Mouse (Mus musculus) adrenal gland, adult 2 months (tissue): ENCODE measurements around the gene Abcc5. TPM values are rescaled to one million over a fixed set of nuclear protein-coding genes. Genes with fewer than 3 reads are reported as not detected.
A peak's percentile ranks its signal among the peaks of the same experiment; 100 is the strongest.
"Not testable (repeated sequence)": the region's sequence is repeated elsewhere in the genome, so short reads cannot be mapped to it uniquely, and the experiment has no call there.

Source experiments
- DNase-seq: peaks from one replicate; pipeline ENCODE4 v3.0.0; 2021
- polyA plus RNA-seq: library from polyadenylated mRNA; depleted of rRNA; stranded (reverse); fragments of >200 nt; gene quantifications from 2 replicates; pipeline ENCODE4 v1.2.3, GENCODE M21; 2012
- total RNA-seq, 2 experiments: library from RNA; stranded (reverse); gene quantifications; 2 replicates each; pipeline ENCODE4 v1.2.3; 2021

The Abcc5 gene
- total and polyA plus RNA-seq, 3 experiments: 51.2 to 66.4 (median 62.3) TPM

DNA sequence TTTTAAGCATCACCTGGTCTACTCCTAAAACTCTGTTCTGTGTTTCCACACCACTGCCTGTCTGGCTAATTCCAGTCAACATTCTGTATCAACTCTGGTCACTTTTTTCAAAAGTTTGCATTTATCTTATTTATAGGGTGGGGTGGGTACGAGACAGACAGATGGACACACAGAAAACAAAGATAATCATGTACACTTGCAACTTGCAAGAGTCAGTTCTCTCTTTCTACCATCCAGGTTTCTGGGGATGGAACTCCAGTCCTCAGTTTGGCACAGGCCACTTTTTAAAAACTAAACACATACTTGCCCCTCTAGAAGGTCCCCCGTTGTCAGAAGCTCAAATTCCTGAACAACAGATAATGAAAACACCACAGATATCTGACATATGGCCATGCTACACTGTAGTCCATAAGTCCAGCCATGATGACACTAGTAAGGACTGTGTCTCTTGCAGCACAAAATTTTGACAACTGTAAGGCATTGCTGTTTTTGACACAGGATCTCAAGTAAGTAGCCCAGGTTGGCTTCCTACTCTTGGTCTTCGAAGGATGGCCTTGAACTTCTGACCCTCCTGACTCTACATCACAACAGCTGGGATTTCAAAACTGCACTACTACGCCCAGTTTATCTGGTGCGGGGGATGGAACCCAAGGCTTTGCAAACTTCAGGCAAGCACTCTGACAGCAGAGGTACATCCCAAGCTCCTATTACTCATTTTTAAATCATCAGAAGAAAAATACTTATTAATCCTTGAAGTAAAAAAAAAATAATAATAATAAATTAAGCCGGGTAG is 3.1 kb downstream of the Abcc5 start:
- no peak for DNase-seq

DNA sequence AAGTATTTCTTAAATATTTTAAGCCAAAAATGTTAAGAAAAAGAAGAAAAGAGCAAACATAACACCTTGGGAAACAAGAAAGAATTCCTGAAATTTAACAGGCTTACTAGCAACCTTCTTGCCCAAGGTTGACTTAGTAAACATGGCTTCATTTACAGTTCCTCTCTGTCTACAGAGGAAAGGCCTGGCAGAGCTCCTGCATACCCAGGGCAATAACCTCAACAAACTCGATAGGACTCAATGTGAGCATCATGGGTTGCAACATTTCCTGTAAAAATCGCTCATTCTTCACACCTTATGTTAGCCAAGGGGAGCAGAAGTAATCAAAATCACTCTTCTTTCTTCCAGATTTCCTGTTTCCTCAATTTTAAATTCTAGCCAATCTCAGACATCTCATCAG is 8.1 kb downstream of the Abcc5 start:
- DNase-seq: no peak

- DNase-seq: no peak
Observed at GRCm38 (mm10) chr16:20416262-20416661, 9.9 kb downstream of the Abcc5 start.

DNA sequence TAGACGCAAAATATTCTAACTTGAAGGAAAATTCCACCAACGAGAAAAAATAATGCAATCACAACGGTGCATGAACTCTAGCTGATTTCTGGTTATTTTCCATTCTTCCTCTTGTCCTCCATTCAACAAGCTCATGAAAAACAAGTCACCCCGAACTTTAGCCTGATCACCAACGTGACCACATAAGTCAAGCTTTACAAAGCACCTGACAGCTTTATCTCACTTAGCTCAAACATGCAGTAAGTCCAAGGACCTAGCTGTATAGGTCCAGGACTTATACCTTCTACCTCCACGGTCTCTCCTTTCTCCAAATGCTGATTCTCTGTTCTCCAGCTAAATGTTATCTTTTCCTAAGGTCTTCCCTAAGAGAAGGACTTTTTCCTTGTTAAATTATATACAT is 10.4 kb downstream of the Abcc5 start:
- DNase-seq: no peak

GRCm38 (mm10) chr16:20415211-20415610 is 11.0 kb downstream of the Abcc5 start:
- DNase-seq: peak; percentile 72

DNA sequence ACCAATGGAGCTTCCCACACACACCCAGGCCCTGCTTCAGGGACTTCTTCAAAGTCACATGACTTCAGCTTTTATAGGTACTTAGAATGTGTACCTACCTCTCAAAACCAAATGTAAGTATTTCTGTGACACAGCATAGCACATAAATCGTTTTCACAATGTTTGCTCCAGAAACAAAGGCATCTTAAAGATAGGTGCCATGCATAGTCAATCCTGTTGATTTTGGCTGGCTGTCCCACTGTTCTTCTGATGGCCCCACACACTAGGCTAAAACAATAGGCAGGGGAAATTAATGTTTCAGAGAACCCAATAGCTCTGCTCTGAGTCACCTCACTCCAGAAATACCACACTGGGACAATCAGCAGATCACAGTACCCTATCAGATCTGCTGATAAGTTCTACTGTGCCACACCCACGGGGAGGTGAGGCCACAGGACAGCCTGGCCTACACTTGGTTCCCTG is 12.3 kb downstream of the Abcc5 start:
- DNase-seq: peak; percentile 49

DNA sequence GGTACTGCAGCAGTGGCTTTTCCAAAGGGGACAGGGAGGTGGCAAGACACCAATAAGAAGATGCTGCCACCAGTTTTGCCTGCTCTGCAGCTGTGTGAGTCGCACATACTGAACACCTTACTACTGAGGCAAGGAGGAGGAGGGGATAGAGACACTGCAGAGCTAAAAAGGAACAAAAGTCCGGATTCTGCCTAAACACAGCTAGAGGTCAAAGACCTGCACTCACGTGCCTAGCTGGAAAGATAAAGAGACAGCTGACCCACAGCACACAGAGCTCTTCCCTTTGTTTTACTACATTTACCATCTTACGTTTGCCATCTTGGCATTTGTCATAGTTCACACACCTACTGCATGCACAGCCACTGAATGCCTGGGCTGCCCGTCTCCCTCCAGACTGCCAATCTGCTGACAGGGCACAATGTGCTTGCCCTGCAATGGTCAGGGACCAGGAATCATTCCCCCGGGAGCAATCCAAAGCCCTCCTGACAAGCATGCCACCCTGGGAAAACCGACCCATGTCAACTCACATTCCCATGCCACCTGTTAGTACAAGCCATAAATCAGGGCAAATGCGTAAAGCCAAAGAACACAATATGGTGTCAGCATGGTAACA is 14.1 kb downstream of the Abcc5 start:
- DNase-seq: peak; percentile 12

DNA sequence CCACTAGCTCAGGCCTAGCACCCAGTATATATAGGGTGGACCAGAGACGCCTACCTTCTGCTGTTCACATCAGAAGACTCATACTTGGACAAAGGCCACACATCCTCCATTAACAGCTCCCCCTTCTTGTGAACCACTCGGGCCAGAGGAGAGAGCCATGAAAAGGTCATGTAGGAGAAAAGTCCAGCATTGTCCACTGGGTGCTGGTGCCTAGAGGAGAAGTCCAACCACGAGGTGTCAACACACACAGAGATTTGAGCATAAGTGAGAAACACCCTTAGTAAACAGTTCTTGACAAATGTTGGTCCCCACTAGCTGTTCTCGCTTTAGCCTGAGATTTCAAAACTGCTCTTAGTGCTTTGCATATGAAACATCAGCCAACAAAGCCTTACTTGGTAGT is 20.9 kb downstream of the Abcc5 start:
- DNase-seq: no peak

- no peak for DNase-seq
Observed at GRCm38 (mm10) chr16:20403327-20403726, 22.9 kb downstream of the Abcc5 start.

GRCm38 (mm10) chr16:20401592-20401991 is 24.6 kb downstream of the Abcc5 start:
- DNase-seq: peak; percentile 33

- DNase-seq: no peak
Observed at GRCm38 (mm10) chr16:20400707-20401591, 25.2 kb downstream of the Abcc5 start.

- no peak for DNase-seq
Observed at GRCm38 (mm10) chr16:20396851-20397250, 29.3 kb downstream of the Abcc5 start.

DNA sequence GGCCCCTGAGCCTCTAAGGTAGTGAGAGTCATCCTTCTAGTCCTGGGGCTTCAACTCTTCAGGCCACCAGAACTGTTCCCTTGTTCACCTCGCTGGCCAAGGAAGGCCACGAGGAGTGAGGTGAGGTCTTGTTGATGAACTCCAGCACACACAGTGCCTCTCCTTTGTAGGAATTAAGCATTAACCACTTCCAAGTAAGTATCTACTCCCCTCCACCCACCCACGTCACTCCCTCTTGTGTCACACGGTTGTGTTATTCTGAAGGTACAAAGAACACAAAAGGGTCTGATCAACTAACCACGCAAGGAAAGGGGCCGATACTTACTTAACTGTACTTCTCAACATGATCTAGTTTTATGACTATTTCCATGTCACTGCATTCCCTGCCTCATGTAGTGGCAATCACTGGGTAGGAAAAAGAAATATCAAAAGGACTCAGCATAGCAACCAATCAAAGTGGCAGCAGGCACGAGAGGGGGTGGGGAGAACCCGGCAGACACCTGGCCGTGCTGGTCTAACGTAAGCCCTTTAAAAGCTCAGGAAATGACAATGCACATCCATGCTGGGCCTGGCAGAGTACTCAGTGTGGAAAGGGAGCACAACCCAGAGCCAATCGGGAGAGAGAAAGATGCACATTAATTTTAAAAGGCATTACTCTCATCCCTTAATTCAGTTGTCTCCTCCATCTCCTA is 30.8 kb downstream of the Abcc5 start:
- DNase-seq: no peak

DNA sequence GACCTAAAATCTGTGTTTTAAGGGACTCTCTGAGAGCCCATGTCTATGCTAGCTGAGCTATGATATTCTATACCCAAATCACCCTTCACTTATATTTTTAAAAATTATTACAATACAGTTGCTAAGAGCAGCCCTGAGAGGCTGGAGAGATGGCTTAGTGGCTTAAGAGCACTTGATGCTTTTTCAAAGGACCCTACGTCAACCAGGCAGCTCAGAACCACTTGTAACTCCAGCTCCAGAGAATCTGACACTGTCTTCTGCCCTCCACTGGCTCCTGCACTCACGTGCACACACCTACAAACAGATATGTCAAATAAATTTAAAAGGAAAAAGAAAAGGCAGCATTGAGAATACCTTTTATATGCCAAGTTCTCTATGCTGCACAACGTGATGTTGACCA is 34.4 kb downstream of the Abcc5 start:
- DNase-seq: no peak

DNA sequence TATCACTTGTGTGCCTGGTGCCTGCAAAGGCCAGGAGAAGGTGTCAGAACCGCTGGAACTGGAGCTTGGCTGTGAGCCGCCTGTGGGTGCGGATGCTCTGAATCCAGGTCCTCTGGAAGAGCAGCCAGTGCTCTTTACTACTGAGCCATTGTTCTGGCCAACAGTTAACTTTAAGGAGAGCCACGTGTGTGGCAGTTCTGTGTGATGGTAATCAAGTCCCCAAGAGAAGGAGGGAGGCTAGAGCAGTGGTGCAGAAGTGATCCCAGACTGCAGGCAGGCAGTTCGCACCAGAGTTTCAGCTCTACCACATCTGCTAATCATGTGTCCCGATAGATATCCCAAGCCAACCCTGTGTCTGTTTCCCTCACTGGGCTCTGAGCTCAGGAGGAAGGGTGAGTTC is 36.0 kb downstream of the Abcc5 start:
- DNase-seq: no peak

GRCm38 (mm10) chr16:20381031-20381430 is 45.2 kb downstream of the Abcc5 start:
- no peak for DNase-seq

- DNase-seq: no peak
Observed at GRCm38 (mm10) chr16:20375341-20375740, 50.9 kb downstream of the Abcc5 start.

DNA sequence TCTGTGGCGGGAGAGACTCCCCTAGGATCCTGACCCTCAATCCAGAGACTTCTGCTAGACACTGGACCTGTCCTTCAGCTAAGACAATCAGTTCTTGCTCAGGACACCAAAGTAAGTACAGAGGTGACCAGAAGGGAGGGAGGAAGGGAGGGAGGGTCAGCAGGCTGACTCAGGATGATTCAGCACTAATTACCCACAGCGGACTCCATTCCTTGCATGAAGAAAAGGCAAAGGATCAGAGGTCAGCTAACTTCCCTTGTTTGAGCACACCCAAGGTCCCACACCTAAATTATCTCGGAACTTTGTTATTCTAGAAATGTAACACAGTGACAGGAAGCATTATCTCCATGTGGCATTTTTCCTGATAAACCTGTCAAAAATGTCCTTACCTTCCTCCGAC is 54.5 kb downstream of the Abcc5 start:
- peak; percentile 71 for DNase-seq

DNA sequence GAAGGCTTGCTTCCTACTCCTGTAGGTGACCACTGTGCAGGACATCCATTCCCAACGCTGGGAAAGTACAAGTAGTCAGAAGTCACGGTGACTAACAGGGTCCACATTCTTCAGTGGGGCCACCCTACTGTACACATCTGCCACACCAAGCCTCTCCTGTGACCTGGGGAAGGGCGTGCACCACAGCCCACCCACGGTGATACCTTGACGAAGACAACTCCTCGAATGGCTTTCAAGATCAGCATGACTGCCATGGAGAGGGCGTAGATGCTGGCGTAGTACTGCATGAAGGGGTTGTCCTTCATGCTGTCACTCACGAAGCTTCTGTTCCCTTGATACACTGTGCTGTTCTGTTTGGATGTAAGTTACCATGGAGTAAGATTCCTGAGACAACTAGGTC is 58.0 kb downstream of the Abcc5 start:
- DNase-seq: no peak

- DNase-seq: no peak
Observed at GRCm38 (mm10) chr16:20362121-20362520, 64.1 kb downstream of the Abcc5 start.

GRCm38 (mm10) chr16:20361496-20361895 is 64.7 kb downstream of the Abcc5 start:
- not testable (repeated sequence) for DNase-seq
